Mouse (Mus musculus) hindbrain, embryonic 16.5 days (tissue): ENCODE data around the gene C1qtnf4. TPM values are rescaled to one million over a fixed set of nuclear protein-coding genes. Genes with fewer than 3 reads are reported as not detected.
"Not testable (repeated sequence)": the region's sequence is repeated elsewhere in the genome, so short reads cannot be mapped to it uniquely, and the experiment has no call there.

Experiments used
- ATAC-seq: fragments of 200-750 bp; cut with Nextera tagmentation; 2 replicates; pipeline ENCODE4 v1.8.0; 2017; ENCODE audit warnings: moderate TSS enrichment, moderate library complexity
- H3K27ac ChIP-seq: fragments of 300-500 bp; sonication (generic); 2 replicates; pipeline ENCODE4 v1.5.1; 2014; ENCODE audit warnings: low read depth, mild to moderate bottlenecking, control low read depth, low read length, moderate library complexity
- H3K27me3 ChIP-seq: fragments of 300-500 bp; sonication (generic); replicated peaks from 2 replicates; pipeline ENCODE4 v1.6.1; 2014; ENCODE audit warnings: low read length; ENCODE audit not compliant: control insufficient read depth, insufficient read depth
- H3K36me3 ChIP-seq: fragments of 300-500 bp; sonication (generic); 2 replicates; pipeline ENCODE4 v1.6.1; 2014; ENCODE audit warnings: mild to moderate bottlenecking, low read length, moderate library complexity, mixed read lengths; ENCODE audit not compliant: control insufficient read depth, insufficient read depth
- H3K4me1 ChIP-seq: fragments of 300-500 bp; sonication (generic); 2 replicates; pipeline ENCODE4 v1.6.1; 2014; ENCODE audit warnings: low read depth, low read length; ENCODE audit not compliant: control insufficient read depth, insufficient read depth
- H3K4me2 ChIP-seq: fragments of 300-500 bp; sonication (generic); 2 replicates; pipeline ENCODE4 v1.6.1; 2014; ENCODE audit warnings: mild to moderate bottlenecking, low read length, control low read depth, moderate library complexity
- H3K4me3 ChIP-seq: fragments of 300-500 bp; sonication (generic); 2 replicates; pipeline ENCODE4 v1.5.1; 2014; ENCODE audit warnings: mild to moderate bottlenecking, low read length, control low read depth, moderate library complexity
- H3K9ac ChIP-seq: fragments of 300-500 bp; sonication (generic); 2 replicates; pipeline ENCODE4 v1.6.1; 2014; ENCODE audit warnings: low read depth, mild to moderate bottlenecking, control low read depth, low read length, moderate library complexity
- H3K9me3 ChIP-seq: fragments of 300-500 bp; sonication (generic); 2 replicates; pipeline ENCODE4 v1.6.1; 2014; ENCODE audit warnings: mild to moderate bottlenecking, low read length, moderate library complexity; ENCODE audit not compliant: control insufficient read depth
- WGBS: fragments of 180-500 bp; shearing (Covaris S2); extraction: QIAGEN DNeasy Blood & Tissue Kit; methylation state at CpG from one replicate; pipeline ENCODE4 v1.1.7; 2014; 5-methylcytosine and 5-hydroxymethylcytosine counted together
- polyA plus RNA-seq: library from polyadenylated mRNA; unstranded; fragments of >200 nt; fragmentation: Nextera tagmentation; extraction: Ambion mirVana; gene quantifications from 2 replicates; pipeline ENCODE4 v1.2.1, GENCODE M21; 2015

Gene C1qtnf4
- polyA plus RNA-seq, 1 experiment from 2014 or later, result 19.8 TPM

GRCm38 (mm10) chr2:90894299-90894677, 8.6 kb downstream of the C1qtnf4 start:
- peaks cover 16% of the 10 kb centered on the region for H3K4me1 ChIP-seq
- H3K4me2 ChIP-seq, H3K27ac ChIP-seq, H3K4me3 ChIP-seq, H3K36me3 ChIP-seq, H3K9me3 ChIP-seq, H3K9ac ChIP-seq, H3K27me3 ChIP-seq, ATAC-seq: not testable (repeated sequence)
- 96% methylated on average over 3 of the region's 3 CpGs for WGBS

- H3K27ac ChIP-seq, result no peak overlapping the region
- H3K4me1 ChIP-seq, result peaks cover 24% of the 10 kb centered on the region
- peak overlapping the region; percentile 98 for H3K9ac ChIP-seq
- peak overlapping the region; percentile 57 for H3K4me2 ChIP-seq
- H3K36me3 ChIP-seq, result peaks cover 5% of the 10 kb centered on the region
- H3K9me3 ChIP-seq, result no peaks in the 10 kb centered on the region
- no peak for ATAC-seq
- no peaks in the 10 kb centered on the region for H3K27me3 ChIP-seq
- H3K4me3 ChIP-seq, result peak overlapping the region; percentile 80
- WGBS, result 82% methylated on average over 2 of the region's 2 CpGs
Observed at GRCm38 (mm10) chr2:90903398-90903797, 17.7 kb downstream of the C1qtnf4 start.

GRCm38 (mm10) chr2:90904076-90904855, 18.6 kb downstream of the C1qtnf4 start, which contains the start of the genes Kbtbd4 and Ndufs3:
Gene Kbtbd4, plus strand, starts transcription at chr2:90904740.
Gene Ndufs3, minus strand, starts transcription at chr2:90904827.
- Histone ChIP-seq H3K4me3 (peak within 1 kb of the TSS; percentile 80), H3K27ac (peak within 1 kb of the TSS; percentile 95), H3K9me3 (no peaks in the 10 kb centered on the region), H3K27me3 (no peaks in the 10 kb centered on the region), H3K4me1 (peaks cover 24% of the 10 kb centered on the region), H3K36me3 (peaks cover 13% of the 10 kb centered on the region), H3K9ac (peak within 1 kb of the TSS; percentile 98), H3K4me2 (peak within 1 kb of the TSS; percentile 76)
- under 1% methylated on average over 43 of the region's 43 CpGs for WGBS
- peak; percentile 95 for ATAC-seq

DNA sequence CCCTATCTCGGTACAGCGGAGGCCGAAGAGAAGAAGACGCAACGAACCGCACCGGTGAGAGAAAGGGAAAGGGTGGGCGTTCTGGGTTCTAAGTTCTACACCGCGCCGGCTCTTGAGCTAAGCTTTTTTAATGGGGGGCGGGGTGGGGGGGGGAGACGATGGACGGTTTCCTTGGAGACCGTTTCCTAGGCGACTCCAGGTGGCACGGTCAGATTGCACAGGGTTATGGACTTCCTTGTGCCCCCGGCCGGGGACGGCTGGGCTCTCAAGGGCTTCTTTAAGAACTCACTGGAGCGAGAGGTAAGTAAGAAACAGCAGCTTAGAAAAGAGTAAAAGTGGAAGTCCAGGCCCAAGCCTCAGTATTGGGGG, 19.2 kb downstream of the C1qtnf4 start:
- ATAC-seq, result no peak; the same call in 1 of the 2 replicates
- Histone ChIP-seq H3K36me3 (peaks cover 18% of the 10 kb centered on the region), H3K4me2 (peak overlapping the region; percentile 76), H3K4me3 (peak overlapping the region; percentile 80), H3K27ac (peak overlapping the region; percentile 95), H3K4me1 (peaks cover 24% of the 10 kb centered on the region), H3K27me3 (no peaks in the 10 kb centered on the region), H3K9me3 (no peaks in the 10 kb centered on the region), H3K9ac (peak overlapping the region; percentile 98)
- WGBS, result 1% methylated on average over 20 of the region's 21 CpGs

DNA sequence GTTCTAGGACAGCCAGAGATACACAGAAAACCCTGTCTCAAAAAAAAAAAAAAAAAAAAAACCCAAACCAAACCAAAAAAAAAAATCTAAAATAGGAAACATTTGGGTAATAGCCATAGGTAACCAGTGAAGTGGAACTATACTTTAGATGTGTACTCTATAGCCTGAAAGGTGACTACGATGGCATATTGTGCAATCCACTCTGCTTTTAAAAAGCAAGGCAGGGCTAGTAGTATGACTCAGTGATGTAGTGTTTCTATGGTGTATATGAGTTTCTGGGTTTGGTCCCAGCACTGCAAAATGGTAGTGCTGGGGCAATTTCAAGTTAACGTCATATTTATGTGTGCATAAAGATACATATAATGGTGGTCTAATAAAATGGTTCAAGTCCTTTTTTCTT, 21.1 kb downstream of the C1qtnf4 start:
- Histone ChIP-seq H3K27me3 (no peaks in the 10 kb centered on the region), H3K27ac (no peak overlapping the region), H3K9ac (no peak overlapping the region), H3K36me3 (peaks cover 30% of the 10 kb centered on the region), H3K9me3 (no peaks in the 10 kb centered on the region), H3K4me1 (peaks cover 24% of the 10 kb centered on the region), H3K4me3 (no peak overlapping the region), H3K4me2 (no peak overlapping the region)
- ATAC-seq, result no peak
- WGBS, result 99% methylated on average over 2 of the region's 2 CpGs

GRCm38 (mm10) chr2:90910861-90911260, 25.2 kb downstream of the C1qtnf4 start:
- no peak overlapping the region for H3K9ac ChIP-seq
- peaks cover 13% of the 10 kb centered on the region for H3K4me1 ChIP-seq
- H3K27me3 ChIP-seq, result no peaks in the 10 kb centered on the region
- H3K4me2 ChIP-seq, result no peak overlapping the region
- WGBS, result 86% methylated on average over 1 of the region's 1 CpGs
- H3K36me3 ChIP-seq, result peaks cover 33% of the 10 kb centered on the region
- H3K27ac ChIP-seq, result no peak overlapping the region
- no peak for ATAC-seq
- H3K9me3 ChIP-seq, result no peaks in the 10 kb centered on the region
- no peak overlapping the region for H3K4me3 ChIP-seq

- H3K4me1 ChIP-seq, result peaks cover 14% of the 10 kb centered on the region
- H3K27me3 ChIP-seq, result no peaks in the 10 kb centered on the region
- no peak overlapping the region for H3K9ac ChIP-seq
- H3K9me3 ChIP-seq, result no peaks in the 10 kb centered on the region
- peaks cover 33% of the 10 kb centered on the region for H3K36me3 ChIP-seq
- no peak overlapping the region for H3K4me3 ChIP-seq
- no peak overlapping the region for H3K4me2 ChIP-seq
- H3K27ac ChIP-seq, result no peak overlapping the region
- 89% methylated on average over 1 of the region's 1 CpGs for WGBS
- no peak for ATAC-seq
Observed at GRCm38 (mm10) chr2:90911668-90912067, 26.0 kb downstream of the C1qtnf4 start.

GRCm38 (mm10) chr2:90913671-90914070, 28.0 kb downstream of the C1qtnf4 start:
- Histone ChIP-seq H3K9ac (no peak overlapping the region), H3K27ac (no peak overlapping the region), H3K4me2 (no peak overlapping the region), H3K9me3 (no peaks in the 10 kb centered on the region), H3K4me3 (no peak overlapping the region), H3K27me3 (no peaks in the 10 kb centered on the region), H3K36me3 (peaks cover 31% of the 10 kb centered on the region), H3K4me1 (peaks cover 22% of the 10 kb centered on the region)
- 71% methylated on average over 2 of the region's 2 CpGs for WGBS
- ATAC-seq, result no peak

DNA sequence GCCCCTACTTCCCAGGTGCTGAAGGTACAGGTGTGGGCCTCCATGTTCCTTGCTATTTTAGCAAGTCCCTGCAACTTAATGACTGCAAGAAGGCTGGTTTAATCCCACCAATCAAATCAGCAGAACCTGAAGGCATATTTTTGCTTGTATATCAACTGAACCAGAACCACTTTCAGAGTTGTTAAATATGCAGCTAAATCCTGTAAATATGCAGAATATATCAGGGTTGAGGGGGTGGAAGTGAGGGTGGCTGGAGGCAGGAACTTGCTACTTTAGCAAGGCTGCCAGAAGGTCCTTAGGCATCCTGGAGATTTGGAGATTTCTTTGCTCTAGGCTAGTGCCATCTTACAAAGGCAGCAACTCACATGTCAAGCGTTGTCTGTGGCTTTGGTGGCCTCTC, 29.9 kb downstream of the C1qtnf4 start:
- Histone ChIP-seq H3K27me3 (no peaks in the 10 kb centered on the region), H3K4me3 (no peak overlapping the region), H3K9ac (peak overlapping the region; percentile 12; the same call in 1 of the 2 replicates), H3K9me3 (no peaks in the 10 kb centered on the region), H3K4me1 (peaks cover 22% of the 10 kb centered on the region), H3K36me3 (peaks cover 16% of the 10 kb centered on the region; the same call in 1 of the 2 replicates), H3K4me2 (no peak overlapping the region; the same call in 1 of the 2 replicates), H3K27ac (no peak overlapping the region)
- WGBS, result 63% methylated on average over 1 of the region's 1 CpGs
- no peak for ATAC-seq
